Mouse (Mus musculus): ENCODE results near the gene Slc25a28. TPM values are rescaled to one million over a fixed set of nuclear protein-coding genes. Genes with fewer than 3 reads are reported as not detected.

Gene Slc25a28
- polyA plus RNA-seq, 1 experiment from 2014 or later = 16.8 TPM

GRCm38 (mm10) chr19:43614341-43615073 lies 60.2 kb downstream of the Slc25a28 start:
- no peak overlapping the region for H3K27ac ChIP-seq
- WGBS = under 1% methylated on average over 75 of the region's 92 CpGs
- peaks cover 46% of the 10 kb centered on the region for H3K4me1 ChIP-seq (replicated peaks)
- peaks cover 100% of the 10 kb centered on the region for H3K27me3 ChIP-seq
- H3K36me3 ChIP-seq = no peaks in the 10 kb centered on the region
- H3K9ac ChIP-seq (replicated peaks) = peak overlapping the region; percentile 34
- H3K4me2 ChIP-seq = peak overlapping the region; percentile 58
- no peaks in the 10 kb centered on the region for H3K9me3 ChIP-seq
- no peak for ATAC-seq (ENCODE audit: insufficient number of reproducible peaks, insufficient read depth, low FRiP score, low TSS enrichment, low read depth)
- peak overlapping the region; percentile 40 for H3K4me3 ChIP-seq (replicated peaks)

Small RNAs within 50 kb of the gene (microRNA-seq; reads per million reads assigned to microRNA genes)
- gene Gm22646 = not detected

Other genes with a start within 250 kb of the Slc25a28 start
- 0.36 and 0.43 TPM in 2 replicates for gene Cnnm1, start 234.4 kb downstream of the Slc25a28 start, polyA plus RNA-seq (2016; fragmentation: Nextera tagmentation; extraction: Ambion mirVana)
- 41.6 and 42.5 TPM in 2 replicates for gene Got1, start 150.3 kb downstream of the Slc25a28 start, polyA plus RNA-seq (2016; fragmentation: Nextera tagmentation; extraction: Ambion mirVana)
- gene Nkx2-3, start 62.6 kb downstream of the Slc25a28 start, polyA plus RNA-seq (2016; fragmentation: Nextera tagmentation; extraction: Ambion mirVana) = not detected in 2 replicates
- gene Entpd7, start 14.8 kb upstream of the Slc25a28 start, polyA plus RNA-seq (2016; fragmentation: Nextera tagmentation; extraction: Ambion mirVana) = 10.5 and 11.6 TPM in 2 replicates
- 13.1 and 13.7 TPM in 2 replicates for gene Cutc, start 78.1 kb upstream of the Slc25a28 start, polyA plus RNA-seq (2016; fragmentation: Nextera tagmentation; extraction: Ambion mirVana)
- gene Cox15, start 78.1 kb upstream of the Slc25a28 start, polyA plus RNA-seq (2016; fragmentation: Nextera tagmentation; extraction: Ambion mirVana) = 15.1 and 15.2 TPM in 2 replicates
- gene Abcc2, start 107.3 kb upstream of the Slc25a28 start, polyA plus RNA-seq (2016; fragmentation: Nextera tagmentation; extraction: Ambion mirVana) = not detected in 2 replicates